Mouse (Mus musculus) heart, postnatal 36 days (tissue): ENCODE measurements around the gene Rhd. TPM values are rescaled to one million over a fixed set of nuclear protein-coding genes. Genes with fewer than 3 reads are reported as not detected.
"Not testable (repeated sequence)": the region's sequence is repeated elsewhere in the genome, so short reads cannot be mapped to it uniquely, and the experiment has no call there.

Experiments
- DNase-seq, 2 experiments: peaks; one replicate each; pipeline ENCODE4 v3.0.0; 2021 to 2022
- intact Hi-C: fragments of 180-260 bp; cut with DNase I; formaldehyde crosslinking; loops from one replicate; pipeline ENCODE4 v1.15.1; 2025
- total RNA-seq, 2 experiments: library from RNA; stranded (reverse); gene quantifications; 2 replicates each; pipeline ENCODE4 v1.2.3; 2021

The Rhd gene
- total RNA-seq: 1 to 10 TPM; 2.8 to 3.0 TPM

GRCm38 (mm10) chr4:134863937-134864729 lies at the start of gene Rhd:
TSS of gene Rhd (plus strand) at chr4:134864536.
- DNase-seq: no peak
- intact Hi-C loops: no loop called here

- intact Hi-C loops: no loop called here
- no peak for DNase-seq
Measured at GRCm38 (mm10) chr4:134817706-134818105, 46.6 kb upstream of the Rhd start.

GRCm38 (mm10) chr4:134821061-134821460 lies 43.3 kb upstream of the Rhd start:
- intact Hi-C loops: no loop called here
- DNase-seq: no peak

- intact Hi-C loops: no loop called here
- DNase-seq: no peak
Measured at GRCm38 (mm10) chr4:134823560-134823959, 40.8 kb upstream of the Rhd start.

- intact Hi-C loops, DNase-seq: not testable (repeated sequence)
Measured at GRCm38 (mm10) chr4:134825864-134826263, 38.5 kb upstream of the Rhd start.

GRCm38 (mm10) chr4:134826348-134826747 lies 38.0 kb upstream of the Rhd start:
- DNase-seq: no peak
- intact Hi-C loops: no loop called here

- no peak for DNase-seq
- intact Hi-C loops: no loop called here
Measured at GRCm38 (mm10) chr4:134827806-134828205, 36.5 kb upstream of the Rhd start.

GRCm38 (mm10) chr4:134831934-134832333 lies 32.4 kb upstream of the Rhd start:
- intact Hi-C loops: no loop called here
- no peak for DNase-seq

GRCm38 (mm10) chr4:134835486-134835885 lies 28.9 kb upstream of the Rhd start:
- DNase-seq: no peak
- intact Hi-C loops: no loop called here

GRCm38 (mm10) chr4:134838221-134838620 lies 26.1 kb upstream of the Rhd start:
- intact Hi-C loops: no loop called here
- DNase-seq: no peak

- DNase-seq, intact Hi-C loops: not testable (repeated sequence)
Measured at GRCm38 (mm10) chr4:134838706-134839105, 25.6 kb upstream of the Rhd start.

GRCm38 (mm10) chr4:134840231-134840630 lies 24.1 kb upstream of the Rhd start:
- intact Hi-C loops: no loop called here
- no peak for DNase-seq

- peak in 1 of 2 experiments; percentile 14 for DNase-seq
- intact Hi-C loops: no loop called here
Measured at GRCm38 (mm10) chr4:134843566-134843965, 20.8 kb upstream of the Rhd start.

GRCm38 (mm10) chr4:134847587-134847986 lies 16.7 kb upstream of the Rhd start:
- intact Hi-C loops: no loop called here
- DNase-seq: peak; percentile 11 to 15

- DNase-seq: no peak
- intact Hi-C loops: no loop called here
Measured at GRCm38 (mm10) chr4:134850551-134850950, 13.8 kb upstream of the Rhd start.

- no peak for DNase-seq
- intact Hi-C loops: no loop called here
Measured at GRCm38 (mm10) chr4:134851236-134851635, 13.1 kb upstream of the Rhd start.

- intact Hi-C loops: no loop called here
- no peak for DNase-seq
Measured at GRCm38 (mm10) chr4:134851876-134852275, 12.5 kb upstream of the Rhd start.

- DNase-seq: no peak
- intact Hi-C loops: no loop called here
Measured at GRCm38 (mm10) chr4:134852438-134853255, 11.7 kb upstream of the Rhd start.

GRCm38 (mm10) chr4:134853259-134853636 lies 11.1 kb upstream of the Rhd start, which contains the start of gene Maco1:
TSS of gene Maco1 (minus strand) at chr4:134853345.
- intact Hi-C loops: no loop called here

GRCm38 (mm10) chr4:134853637-134854485 lies 10.5 kb upstream of the Rhd start:
- intact Hi-C loops: no loop called here
- peak; percentile 94 for DNase-seq

More at GRCm38 (mm10) chr4:134853259-134853636, 11.1 kb upstream of the Rhd start, which contains the start of gene Maco1:
- DNase-seq: peak; percentile 100

GRCm38 (mm10) chr4:134855371-134855770 lies 9.0 kb upstream of the Rhd start:
- no peak for DNase-seq
- intact Hi-C loops: no loop called here
